Mouse (Mus musculus): Measurements from ENCODE around the gene Macrod1. TPM values are rescaled to one million over a fixed set of nuclear protein-coding genes. Genes with fewer than 3 reads are reported as not detected.

The Macrod1 gene
- polyA plus RNA-seq, 1 experiment, result 18.3 TPM

DNA sequence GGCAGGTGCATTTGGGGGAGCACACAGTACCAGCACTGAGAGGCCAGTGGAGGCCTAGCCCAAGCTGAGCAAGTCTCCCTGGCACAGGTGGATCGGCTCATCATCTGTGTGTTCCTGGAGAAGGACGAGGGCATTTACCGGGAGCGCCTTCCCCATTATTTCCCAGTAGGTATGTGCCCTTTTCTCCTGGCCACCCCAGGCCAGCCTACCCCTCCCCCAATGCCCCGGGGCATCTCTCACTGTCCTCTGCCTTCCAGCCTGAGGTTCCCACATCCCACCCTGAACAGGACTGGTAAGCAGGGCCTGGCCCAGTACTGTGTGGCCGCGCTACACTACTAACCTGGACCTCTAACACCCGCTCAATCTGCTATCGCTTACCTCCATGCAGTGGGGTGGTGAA is 140.8 kb downstream of the Macrod1 start:
- no peak for TF ChIP-seq GATA1 (IDR thresholded peaks at IDR 0.05; ENCODE audit: low read length)

DNA sequence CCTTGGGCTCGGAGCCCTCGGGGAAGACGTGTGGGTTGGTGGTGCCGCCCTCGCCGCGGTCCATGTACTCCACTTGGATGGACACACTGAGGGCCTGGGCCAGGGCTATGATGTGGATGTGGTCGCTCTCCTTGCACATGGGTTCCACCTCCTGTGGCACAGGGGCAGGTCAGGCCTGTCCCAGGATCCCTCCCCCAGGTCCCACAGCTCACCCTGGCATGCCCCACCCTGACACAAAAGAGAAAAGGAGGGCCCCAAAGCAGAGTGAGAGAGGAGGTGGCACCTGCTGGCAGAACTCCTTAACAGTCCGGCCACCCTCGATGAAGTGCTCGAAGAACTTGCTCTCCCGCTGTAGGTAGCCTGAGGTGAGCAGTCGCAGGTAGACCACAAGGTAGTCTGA is 142.5 kb downstream of the Macrod1 start:
- TF ChIP-seq GATA1 (IDR thresholded peaks at IDR 0.05; ENCODE audit: low read length), result no peak

DNA sequence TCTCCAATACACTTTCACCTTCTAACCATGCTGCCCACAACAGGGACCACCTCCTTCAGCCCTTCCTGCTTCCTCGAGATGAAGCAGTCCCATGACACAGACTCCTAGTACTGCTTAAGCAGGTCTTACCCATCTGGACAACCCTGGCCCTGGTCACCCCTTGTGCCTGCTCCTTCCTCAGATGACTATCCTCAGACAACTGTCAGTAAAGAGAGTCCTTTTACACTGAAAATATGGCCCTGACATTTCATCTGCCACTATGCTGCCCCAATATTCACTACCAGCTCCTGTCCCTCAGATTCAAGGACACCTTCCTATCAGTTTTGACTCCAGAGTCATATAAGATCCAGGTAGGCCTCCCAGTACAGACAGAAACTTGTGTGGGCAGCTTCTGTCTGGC is 143.8 kb downstream of the Macrod1 start:
- no peak for TF ChIP-seq GATA1 (IDR thresholded peaks at IDR 0.05; ENCODE audit: low read length)

DNA sequence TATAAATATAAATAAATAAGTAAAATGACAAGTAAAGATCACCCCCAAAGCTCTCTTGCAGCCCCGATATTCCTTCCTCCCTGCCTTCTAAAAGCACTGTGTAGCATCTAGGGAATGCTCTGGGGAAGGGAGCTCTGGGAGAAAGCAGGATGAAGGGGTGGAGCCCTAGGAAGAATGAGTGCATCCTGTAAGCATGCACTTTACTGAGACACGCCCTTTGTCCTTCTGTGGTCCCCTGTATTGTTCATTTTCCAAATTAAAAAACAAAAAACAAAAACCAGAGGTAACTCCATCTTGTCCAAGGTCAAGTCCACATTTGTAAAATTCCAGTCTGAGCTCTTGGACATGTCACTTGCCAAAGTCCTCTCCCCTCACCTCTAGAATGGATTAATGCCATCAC is 148.3 kb downstream of the Macrod1 start:
- no peak for TF ChIP-seq GATA1 (IDR thresholded peaks at IDR 0.05; ENCODE audit: low read length)

DNA sequence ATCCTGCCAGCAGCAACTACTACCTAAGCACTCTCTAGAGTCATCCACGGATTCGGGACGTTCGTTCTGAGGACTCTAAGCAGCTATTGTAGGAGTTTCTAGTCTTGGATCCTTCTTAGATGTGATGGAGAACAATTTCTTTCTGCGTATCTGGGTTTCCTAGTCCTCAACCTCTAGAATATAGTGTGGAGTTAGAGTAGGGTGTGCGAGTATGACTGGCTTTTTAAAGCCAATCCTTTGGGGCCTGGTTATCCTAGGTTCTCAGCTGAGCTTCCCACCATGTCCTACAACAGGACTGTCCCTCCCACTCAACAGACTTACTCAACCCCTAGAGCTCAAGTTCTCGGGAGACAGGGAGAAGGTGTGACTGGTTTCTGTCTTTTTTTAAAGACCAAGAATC is 148.7 kb downstream of the Macrod1 start:
- TF ChIP-seq GATA1 (IDR thresholded peaks at IDR 0.05; ENCODE audit: low read length), result no peak

DNA sequence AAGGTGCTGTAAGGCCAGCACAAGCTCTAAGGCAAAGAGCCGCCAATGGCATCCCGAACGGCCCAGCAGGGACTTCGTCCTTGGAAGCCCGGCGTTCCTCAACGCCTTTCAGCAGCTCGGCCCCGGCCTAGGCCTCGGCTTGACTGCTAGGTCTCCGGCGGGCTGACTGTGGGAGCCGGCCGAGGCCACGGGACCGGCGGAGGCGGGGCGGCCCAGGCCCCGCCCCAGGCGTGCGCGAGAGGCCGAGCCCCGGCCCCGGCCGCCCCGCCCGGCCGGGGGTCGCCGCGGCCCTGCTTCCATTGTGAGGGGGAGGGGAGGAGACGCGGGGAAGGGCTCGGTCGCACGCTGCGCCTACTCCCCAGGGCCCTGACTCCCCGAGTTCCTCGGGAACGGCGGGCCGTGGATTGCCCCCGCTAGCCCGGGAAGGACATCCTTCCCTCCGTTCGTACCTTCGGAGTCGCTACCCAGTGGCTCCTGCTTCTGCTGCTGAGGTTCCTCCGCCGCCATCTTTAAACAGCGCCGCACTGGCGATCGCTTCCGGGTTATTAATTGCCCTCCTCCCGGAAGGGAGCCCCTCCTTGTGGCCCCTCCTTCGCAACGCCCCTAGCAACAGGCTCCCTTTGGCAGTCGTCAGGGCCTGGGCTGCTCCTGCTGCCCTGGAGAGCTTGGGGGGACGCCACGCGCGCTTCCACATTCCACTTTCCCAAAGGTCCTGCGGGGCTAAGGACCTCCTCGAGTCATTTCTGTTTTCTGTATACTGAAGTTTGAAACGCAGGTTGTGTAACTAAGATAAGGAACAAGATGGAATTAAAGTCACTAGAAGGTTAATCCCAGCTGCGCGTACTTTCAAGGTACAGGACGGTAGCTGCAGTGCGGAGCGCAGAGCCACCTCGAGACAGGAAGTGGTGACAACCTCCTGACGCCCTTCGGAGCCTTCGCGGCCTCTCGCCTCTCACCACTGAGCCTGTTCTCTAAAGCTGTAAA is 149.4 kb downstream of the Macrod1 start, which contains the start of gene Otub1:
Gene Otub1 (minus strand): TSS at position 564 of the 984 bp plus-strand sequence.
- TF ChIP-seq GATA1 (IDR thresholded peaks at IDR 0.05; ENCODE audit: low read length), result no peak

DNA sequence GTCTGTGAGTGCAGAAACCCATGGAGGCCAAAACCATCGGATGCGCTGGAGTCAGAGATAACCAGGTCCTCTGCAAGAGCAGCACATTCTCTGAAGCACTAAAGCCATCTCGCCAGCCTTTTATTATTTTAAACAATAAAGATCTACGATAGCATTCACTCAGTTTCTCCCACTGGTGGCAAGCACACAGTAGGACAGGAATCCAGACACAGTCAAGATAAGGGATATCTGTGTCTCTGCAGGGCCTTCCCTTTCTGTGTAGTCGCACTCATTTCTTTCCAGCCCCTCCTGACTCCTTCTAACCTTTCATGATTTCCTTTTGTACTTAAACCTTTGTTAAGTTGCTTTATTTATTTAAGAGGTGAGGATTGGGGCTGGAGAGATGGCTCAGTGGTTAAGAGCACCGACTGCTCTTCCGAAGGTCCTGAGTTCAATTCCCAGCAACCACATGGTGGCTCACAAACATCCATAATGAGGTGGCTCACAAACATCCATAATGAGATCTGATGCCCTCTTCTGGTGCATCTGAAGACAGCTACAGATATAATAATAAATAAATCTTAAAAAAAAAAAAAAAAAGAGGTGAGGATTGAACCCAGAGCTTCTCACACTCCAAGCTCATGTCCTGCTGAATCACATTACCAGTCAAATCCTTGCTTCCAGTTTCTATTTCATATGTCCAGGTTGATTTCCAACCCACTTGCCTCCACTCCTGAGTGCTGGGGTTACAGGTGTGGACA is 153.5 kb downstream of the Macrod1 start:
- no peak for TF ChIP-seq GATA1 (IDR thresholded peaks at IDR 0.05; ENCODE audit: low read length)

DNA sequence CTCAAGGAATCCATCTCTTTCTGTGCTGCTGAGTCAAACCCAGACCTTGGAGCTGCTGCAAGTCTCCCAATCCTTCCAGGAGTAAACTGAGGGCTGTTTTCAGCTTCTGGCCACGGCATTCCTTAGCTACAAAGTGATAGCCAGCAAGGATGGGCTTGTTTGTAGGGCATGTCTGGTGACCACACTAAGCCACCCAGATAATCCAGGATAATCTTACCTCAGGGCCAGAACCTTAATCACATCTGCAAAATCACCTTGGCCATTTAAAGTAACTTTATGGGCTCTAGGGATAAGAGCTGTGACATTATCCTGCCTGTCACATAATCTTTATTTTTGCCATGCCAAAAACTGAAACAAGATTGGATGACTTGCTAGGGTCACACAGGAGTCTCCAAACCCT is 155.6 kb downstream of the Macrod1 start:
- TF ChIP-seq GATA1 (IDR thresholded peaks at IDR 0.05; ENCODE audit: low read length), result no peak

DNA sequence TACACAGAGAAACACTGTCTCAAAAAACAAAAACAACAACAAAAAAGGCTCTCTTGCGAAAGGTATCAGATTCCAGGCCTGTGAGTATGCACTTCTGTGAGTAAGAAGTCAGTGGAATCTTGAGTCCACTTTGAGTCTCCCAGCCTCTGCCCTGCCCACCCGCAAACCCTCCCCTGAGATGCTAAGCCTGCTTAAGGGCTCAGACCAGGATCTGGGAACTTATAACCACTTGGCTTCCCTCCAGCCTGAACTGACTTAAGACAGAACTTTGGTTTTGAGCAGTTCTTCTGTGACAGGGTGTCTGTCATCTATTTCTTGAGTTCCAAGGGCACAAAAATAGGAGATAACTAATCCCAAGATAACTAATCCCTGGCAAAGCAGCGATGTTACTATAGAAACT is 156.4 kb downstream of the Macrod1 start:
- TF ChIP-seq GATA1 (IDR thresholded peaks at IDR 0.05; ENCODE audit: low read length), result no peak

DNA sequence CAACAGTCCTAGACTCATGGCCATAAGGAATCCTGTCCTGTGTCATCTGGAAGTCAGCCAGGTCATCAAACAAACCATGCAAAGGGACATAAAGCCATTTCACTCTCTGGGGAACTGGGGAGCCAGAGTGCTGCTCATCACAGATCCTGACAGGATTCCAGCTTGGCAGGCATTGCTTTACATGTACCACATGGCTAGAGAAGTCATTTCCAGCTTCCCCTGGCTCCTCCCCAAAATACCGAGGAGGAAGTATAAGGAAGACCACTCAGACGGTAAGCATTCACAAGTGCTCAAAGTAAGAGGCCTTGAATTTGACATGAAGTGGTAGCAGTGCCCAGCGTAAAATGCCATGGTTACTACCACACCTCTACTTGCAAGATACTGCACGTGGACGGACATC is 157.9 kb downstream of the Macrod1 start:
- TF ChIP-seq GATA1 (IDR thresholded peaks at IDR 0.05; ENCODE audit: low read length), result no peak

DNA sequence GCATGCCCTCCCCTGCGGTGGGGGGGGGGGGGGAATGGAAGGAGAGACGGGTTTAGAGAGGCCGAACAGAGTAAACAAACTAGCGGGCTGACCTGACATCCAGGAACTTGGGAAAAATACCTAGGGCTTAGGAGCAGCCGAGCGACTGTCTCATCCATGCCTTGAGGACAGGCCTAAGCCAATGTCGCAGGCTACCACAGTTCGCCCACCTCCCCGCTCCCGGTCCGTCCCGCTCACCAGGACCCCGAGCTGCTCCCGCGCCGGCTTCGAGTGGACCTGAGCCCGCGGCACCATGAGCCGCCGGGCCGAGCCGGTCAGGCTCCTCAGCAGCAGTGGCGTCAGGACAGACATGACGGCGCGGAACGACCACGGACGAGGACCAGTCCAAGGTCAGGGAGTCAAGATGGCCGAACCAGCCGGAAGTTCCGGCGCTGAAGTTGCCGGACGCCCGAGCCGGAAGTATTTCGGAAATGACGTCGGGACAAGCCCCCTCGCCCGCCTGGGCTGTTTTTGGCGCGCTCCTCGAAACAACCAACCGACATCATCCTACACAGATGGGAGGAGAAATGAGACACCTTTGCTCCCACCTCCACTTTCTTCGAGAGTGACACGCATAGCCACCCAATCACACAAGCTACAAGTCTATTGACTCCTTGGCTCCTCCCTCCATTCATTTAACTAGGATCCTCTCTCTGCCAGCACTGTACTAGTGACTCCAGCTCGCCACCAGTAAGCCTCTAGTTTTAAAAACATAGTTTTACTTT is 160.7 kb downstream of the Macrod1 start, which contains the start of gene Cox8a:
Gene Cox8a (minus strand): TSS at position 455 of the 764 bp plus-strand sequence.
- TF ChIP-seq GATA1 (IDR thresholded peaks at IDR 0.05; ENCODE audit: low read length), result no peak

DNA sequence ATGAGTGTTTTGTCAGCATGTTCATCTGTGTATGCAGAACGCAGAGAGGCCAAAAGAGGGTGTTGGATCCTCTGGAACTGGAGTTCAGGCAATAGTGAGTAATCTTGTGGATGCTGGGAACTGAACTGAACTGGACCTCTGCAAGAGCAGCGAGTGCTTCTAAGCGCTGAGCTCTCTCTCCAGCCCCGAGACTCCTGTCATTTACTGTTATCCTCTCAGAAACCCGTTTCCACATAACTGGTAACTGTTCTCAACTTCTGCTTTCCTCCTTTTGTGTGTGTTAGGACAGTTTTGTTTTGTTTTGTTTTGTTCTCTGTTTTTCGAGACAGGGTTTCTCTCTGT is 161.3 kb downstream of the Macrod1 start:
- no peak for TF ChIP-seq GATA1 (IDR thresholded peaks at IDR 0.05; ENCODE audit: low read length)

DNA sequence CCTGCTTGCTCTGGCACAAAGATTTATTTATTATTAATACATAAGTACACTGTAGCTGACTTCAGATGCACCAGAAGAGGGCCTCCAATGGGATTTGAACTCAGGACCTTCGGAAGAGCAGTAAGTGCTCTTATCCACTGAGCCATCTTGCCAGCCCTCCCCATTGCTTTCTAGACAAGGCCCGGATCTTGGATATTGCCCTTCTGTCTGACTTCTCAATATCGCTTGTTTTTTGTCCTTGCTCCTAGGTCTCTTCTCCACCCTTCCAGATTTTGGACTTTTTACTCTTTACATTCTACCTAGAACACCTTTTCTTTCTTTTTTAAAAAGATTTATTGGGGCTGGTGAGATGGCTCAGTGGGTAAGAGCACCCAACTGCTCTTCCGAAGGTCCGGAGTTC is 162.1 kb downstream of the Macrod1 start:
- no peak for TF ChIP-seq GATA1 (IDR thresholded peaks at IDR 0.05; ENCODE audit: low read length)

DNA sequence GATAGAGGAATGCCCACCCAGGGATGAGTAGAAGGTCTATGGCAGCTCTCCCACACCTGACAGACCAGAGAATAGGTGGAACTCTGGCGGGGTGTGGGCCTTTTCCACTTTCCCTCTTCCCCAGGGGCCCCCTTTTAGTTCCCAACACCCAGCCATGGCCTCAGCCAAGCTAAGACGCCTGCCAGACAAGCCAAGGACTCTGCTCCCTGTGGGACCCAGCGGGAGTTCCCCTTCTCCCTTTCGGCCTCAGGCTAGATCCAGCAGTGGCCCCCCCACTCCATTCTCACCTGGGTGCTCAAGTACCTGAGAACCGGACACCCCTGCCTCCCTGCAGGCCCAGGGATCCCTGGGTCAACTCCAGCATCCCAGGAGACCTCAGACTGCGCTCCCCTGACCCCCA is 165.6 kb downstream of the Macrod1 start:
- TF ChIP-seq GATA1 (IDR thresholded peaks at IDR 0.05; ENCODE audit: low read length), result no peak

DNA sequence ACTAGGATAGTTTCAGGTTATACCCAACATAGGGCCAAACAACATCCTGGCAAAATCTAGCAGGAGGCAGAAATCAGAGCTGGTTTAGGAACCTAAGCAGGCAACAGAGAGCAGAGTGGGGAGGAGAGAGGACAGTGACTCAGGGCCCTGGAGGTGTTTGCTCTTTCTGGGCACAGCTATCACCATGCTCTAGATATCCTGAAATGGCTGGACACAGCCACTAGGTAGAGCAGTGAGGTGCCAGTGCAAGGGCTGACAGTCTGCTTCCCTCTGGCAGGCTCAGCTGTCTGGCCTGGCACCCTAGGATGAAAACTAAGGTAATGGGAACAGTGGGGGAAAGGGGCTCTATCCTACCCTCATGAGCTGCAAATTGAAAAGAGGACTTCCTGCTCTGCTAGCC is 166.9 kb downstream of the Macrod1 start:
- no peak for TF ChIP-seq GATA1 (IDR thresholded peaks at IDR 0.05; ENCODE audit: low read length)

DNA sequence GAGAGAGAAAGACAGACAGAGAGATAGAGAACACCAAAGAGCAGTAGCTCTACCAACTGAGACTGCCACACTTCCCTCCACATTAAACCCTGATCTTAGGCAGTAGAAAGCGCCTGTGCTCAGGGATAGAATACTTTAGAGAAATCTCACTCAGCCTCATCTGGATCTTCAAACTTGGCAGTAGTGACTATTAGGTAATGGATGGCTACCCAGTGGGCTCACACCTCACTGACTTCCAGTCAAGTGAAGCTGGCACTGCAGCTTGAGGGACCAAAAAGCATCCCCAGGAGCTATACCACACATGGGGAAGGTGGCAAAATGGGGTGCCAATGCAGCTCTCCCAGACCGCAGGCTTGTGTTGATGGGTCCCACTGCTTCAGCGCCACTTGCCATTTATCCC is 167.6 kb downstream of the Macrod1 start:
- no peak for TF ChIP-seq GATA1 (IDR thresholded peaks at IDR 0.05; ENCODE audit: low read length)
